Mouse (Mus musculus) limb, embryonic 11.5 days (tissue): Measurements from ENCODE around the gene Slc43a2. TPM values are rescaled to one million over a fixed set of nuclear protein-coding genes. Genes with fewer than 3 reads are reported as not detected.

Experiments
- ATAC-seq: fragments of 200-750 bp; cut with Nextera tagmentation; 2 replicates; pipeline ENCODE4 v1.8.0; 2017; ENCODE audit warnings: low read depth; ENCODE audit not compliant: insufficient number of reproducible peaks, low FRiP score, low TSS enrichment
- DNase-seq: peaks from one replicate; pipeline ENCODE4 v3.0.0-alpha.2; 2015; ENCODE audit warnings: low spot score
- H3K27ac ChIP-seq: fragments of 300-500 bp; sonication (generic); replicated peaks from 2 replicates; pipeline ENCODE4 v1.5.1; 2014; ENCODE audit warnings: low read depth, mild to moderate bottlenecking, low read length
- H3K27me3 ChIP-seq: fragments of 300-500 bp; sonication (generic); 2 replicates; pipeline ENCODE4 v1.6.1; 2014; ENCODE audit warnings: mild to moderate bottlenecking, low read length, mixed read lengths; ENCODE audit not compliant: control insufficient read depth, insufficient read depth
- H3K36me3 ChIP-seq: fragments of 300-500 bp; sonication (generic); 2 replicates; pipeline ENCODE4 v1.6.1; 2014; ENCODE audit warnings: mild to moderate bottlenecking, low read length, moderate library complexity, mixed read lengths; ENCODE audit not compliant: control insufficient read depth, insufficient read depth
- H3K4me1 ChIP-seq: fragments of 300-500 bp; sonication (generic); 2 replicates; pipeline ENCODE4 v1.6.1; 2014; ENCODE audit warnings: low read length, mixed read lengths; ENCODE audit not compliant: control insufficient read depth, insufficient read depth
- H3K4me2 ChIP-seq: fragments of 300-500 bp; sonication (generic); 2 replicates; pipeline ENCODE4 v1.6.1; 2014; ENCODE audit warnings: low read depth, mild to moderate bottlenecking, moderate library complexity; ENCODE audit not compliant: severe bottlenecking
- H3K4me3 ChIP-seq: fragments of 300-500 bp; sonication (generic); 2 replicates; pipeline ENCODE4 v1.5.1; 2014; ENCODE audit warnings: low read depth, low read length
- H3K9ac ChIP-seq: fragments of 300-500 bp; sonication (generic); 2 replicates; pipeline ENCODE4 v1.6.1; 2014; ENCODE audit warnings: mild to moderate bottlenecking, low read length
- H3K9me3 ChIP-seq: fragments of 300-500 bp; sonication (generic); 2 replicates; pipeline ENCODE4 v1.6.1; 2016; ENCODE audit warnings: low read length; ENCODE audit not compliant: control insufficient read depth
- WGBS: fragments of 180-500 bp; shearing (Covaris S2); extraction: QIAGEN DNeasy Blood & Tissue Kit; methylation state at CpG from one replicate; pipeline ENCODE4 v1.1.7; 2014; 5-methylcytosine and 5-hydroxymethylcytosine counted together
- polyA plus RNA-seq: library from polyadenylated mRNA; unstranded; fragments of >200 nt; fragmentation: Nextera tagmentation; extraction: Ambion mirVana; gene quantifications from 2 replicates; pipeline ENCODE4 v1.2.1, GENCODE M21; 2014

The Slc43a2 gene
- polyA plus RNA-seq, 1 experiment from 2014 or later = 4.2 TPM

DNA sequence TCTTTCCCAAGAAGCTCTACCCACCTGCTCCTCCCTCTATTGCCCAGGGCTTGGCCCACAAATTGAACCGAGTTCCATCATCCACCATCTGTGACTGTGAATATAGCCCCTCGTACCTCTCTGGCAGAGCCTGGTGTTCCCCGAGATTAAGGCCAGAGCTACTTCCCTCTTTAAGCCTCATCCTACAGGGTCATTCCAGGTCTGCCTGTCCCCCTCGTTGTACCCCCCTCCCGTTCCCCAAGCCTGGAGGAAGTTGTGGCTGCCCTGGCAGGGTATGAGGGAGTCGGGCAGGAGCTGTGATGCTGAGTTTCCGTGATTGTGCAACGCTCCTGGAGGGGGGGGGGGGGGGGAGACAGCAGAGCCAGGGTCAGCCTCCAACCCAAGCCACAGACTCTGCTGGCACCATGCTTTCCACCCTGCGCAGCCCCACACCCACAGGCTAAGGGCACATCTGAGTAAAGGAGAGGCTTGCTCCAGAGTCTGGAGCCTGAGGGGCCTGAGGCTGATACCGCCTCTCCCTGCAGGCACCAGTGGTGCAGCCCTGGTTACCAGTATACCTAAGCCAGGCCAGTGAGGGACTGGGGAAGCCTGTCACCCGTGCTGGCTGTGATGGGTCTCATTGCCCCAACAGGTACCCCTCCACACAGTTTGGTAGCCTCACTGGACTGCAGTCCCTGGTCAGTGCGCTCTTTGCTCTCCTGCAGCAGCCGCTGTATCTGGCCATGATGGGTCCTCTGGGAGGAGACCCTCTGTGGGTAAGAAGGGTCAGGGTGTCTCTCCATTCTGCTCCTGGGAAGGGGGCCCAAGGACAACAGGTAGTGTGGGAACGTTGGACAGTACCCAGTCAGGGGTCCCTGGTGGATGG, 39.9 kb downstream of the Slc43a2 start:
- ATAC-seq (no peak), DNase-seq (no peak)
- Histone ChIP-seq H3K4me3 (no peak overlapping the region), H3K4me1 (peaks cover 6% of the 10 kb centered on the region), H3K27ac (no peak overlapping the region), H3K9ac (no peak overlapping the region), H3K9me3 (no peaks in the 10 kb centered on the region), H3K27me3 (no peaks in the 10 kb centered on the region), H3K4me2 (no peak overlapping the region), H3K36me3 (no peaks in the 10 kb centered on the region)
- 82% methylated on average over 13 of the region's 14 CpGs for WGBS

DNA sequence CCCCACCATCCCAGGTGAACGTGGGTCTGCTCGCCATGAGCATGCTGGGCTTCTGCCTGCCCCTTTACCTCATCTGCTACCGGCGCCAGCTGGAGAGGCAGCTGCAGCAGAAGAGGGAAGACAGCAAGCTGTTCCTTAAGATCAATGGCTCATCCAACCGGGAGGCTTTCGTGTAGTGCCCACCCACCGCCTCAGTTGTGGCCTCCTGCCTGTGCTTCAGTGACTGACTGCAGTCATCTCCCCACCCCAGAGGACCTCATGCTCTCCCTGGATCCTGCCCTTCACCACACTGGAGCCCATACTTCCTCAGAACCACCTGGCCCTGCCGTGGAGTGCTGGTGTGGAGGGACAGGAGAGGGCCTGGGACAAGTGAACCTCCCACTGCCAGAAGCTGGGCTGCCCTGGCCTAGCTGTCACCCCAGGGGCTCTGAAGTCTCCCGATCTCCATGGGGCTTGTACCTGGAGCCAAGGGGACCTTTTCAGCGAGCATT, 40.9 kb downstream of the Slc43a2 start:
- H3K4me1 ChIP-seq = peaks cover 6% of the 10 kb centered on the region
- no peaks in the 10 kb centered on the region for H3K27me3 ChIP-seq
- peak; percentile 34 for DNase-seq
- 14% methylated on average over 10 of the region's 10 CpGs for WGBS
- no peak overlapping the region for H3K4me2 ChIP-seq
- 0 out of 2 replicates have a peak, but pooled peaks have one; percentile 31 for ATAC-seq
- no peaks in the 10 kb centered on the region for H3K36me3 ChIP-seq
- H3K9me3 ChIP-seq = no peaks in the 10 kb centered on the region
- H3K9ac ChIP-seq = peak overlapping the region; percentile 1
- no peak overlapping the region for H3K27ac ChIP-seq
- no peak overlapping the region for H3K4me3 ChIP-seq

DNA sequence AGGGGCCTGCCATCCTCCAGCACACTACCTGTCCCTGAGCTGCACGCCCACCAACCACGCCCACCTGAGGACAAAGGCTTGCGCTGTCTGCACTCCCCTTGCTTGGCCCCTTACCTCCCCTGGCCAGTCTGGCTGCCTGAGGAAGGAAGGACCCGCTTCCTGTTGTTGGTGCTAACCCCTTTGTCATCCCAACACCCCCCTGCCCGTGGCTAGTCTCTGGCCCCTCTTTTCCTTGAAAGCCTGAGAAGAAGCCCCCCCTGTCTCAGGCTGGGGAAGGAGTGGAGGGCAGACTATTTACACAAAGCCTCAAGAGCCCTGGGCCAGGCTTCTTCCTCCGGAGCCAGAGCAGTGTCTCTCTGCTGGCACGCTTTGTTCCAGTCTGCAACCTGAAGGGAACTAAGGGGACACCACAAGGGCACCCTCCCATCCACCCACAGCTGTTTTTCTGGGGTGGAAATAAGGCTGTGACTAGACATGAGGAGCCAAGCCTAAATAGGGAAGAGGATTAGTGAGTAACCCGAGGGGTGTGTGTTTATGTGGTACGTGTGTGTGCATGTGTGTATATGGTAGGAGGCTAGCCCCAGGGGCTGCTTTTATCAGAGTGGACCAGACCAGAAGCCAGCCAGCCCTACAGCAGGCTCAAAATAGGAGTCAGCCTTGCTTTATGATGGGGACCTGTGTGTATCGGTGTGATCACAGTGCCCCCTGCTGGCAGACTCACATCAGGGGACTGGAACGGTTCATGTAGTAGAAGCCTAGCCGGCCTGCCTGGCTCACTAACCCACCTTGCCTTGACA, 41.6 kb downstream of the Slc43a2 start:
- Histone ChIP-seq H3K4me2 (no peak overlapping the region), H3K4me3 (no peak overlapping the region), H3K27me3 (no peaks in the 10 kb centered on the region), H3K27ac (no peak overlapping the region), H3K9me3 (no peaks in the 10 kb centered on the region), H3K36me3 (no peaks in the 10 kb centered on the region), H3K4me1 (peaks cover 6% of the 10 kb centered on the region), H3K9ac (peak overlapping the region; percentile 1)
- ATAC-seq (peak; percentile 89), DNase-seq (peak; percentile 99)
- 10% methylated on average over 12 of the region's 12 CpGs for WGBS

GRCm38 (mm10) chr11:75574378-75575123, 43.1 kb downstream of the Slc43a2 start:
- H3K4me2 ChIP-seq = no peak overlapping the region
- no peaks in the 10 kb centered on the region for H3K36me3 ChIP-seq
- H3K27me3 ChIP-seq = no peaks in the 10 kb centered on the region
- no peak overlapping the region for H3K27ac ChIP-seq
- H3K4me3 ChIP-seq = no peak overlapping the region
- no peak overlapping the region for H3K9ac ChIP-seq
- DNase-seq (no peak), ATAC-seq (no peak)
- WGBS = 76% methylated on average over 5 of the region's 5 CpGs
- H3K4me1 ChIP-seq = peaks cover 6% of the 10 kb centered on the region
- H3K9me3 ChIP-seq = no peaks in the 10 kb centered on the region

DNA sequence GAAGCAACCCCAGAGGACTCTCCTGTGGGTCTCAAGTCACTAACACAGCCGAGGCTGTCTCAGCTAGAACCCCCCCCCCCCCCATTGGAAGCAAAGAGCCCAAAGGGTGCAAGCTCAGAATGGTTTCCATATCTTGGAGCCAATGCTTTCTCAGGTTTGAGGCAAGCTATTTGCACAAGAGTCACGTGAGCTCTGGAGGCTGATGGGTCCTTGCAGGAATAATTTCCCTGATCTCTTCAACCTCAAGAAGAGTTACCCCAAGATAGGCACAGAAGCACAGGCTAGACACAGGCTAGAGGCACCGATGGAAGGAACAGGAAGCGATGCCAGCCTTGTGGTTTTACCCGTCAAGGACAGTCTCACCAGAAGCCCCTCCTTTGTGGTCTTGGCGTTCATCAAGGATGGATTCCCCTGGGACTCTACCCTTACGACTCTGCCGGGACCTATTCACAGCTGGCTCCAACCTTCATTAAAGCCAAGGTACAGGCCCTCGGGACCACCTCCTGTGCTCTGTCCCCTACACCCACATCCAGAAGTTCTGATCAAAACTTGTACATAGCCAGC, 44.1 kb downstream of the Slc43a2 start:
- DNase-seq = no peak

GRCm38 (mm10) chr11:75578609-75579008, 47.1 kb downstream of the Slc43a2 start:
- Histone ChIP-seq H3K27ac (no peak overlapping the region), H3K36me3 (no peaks in the 10 kb centered on the region), H3K9me3 (no peaks in the 10 kb centered on the region), H3K4me2 (no peak overlapping the region), H3K9ac (no peak overlapping the region), H3K4me1 (no peaks in the 10 kb centered on the region), H3K27me3 (no peaks in the 10 kb centered on the region), H3K4me3 (no peak overlapping the region)
- DNase-seq = no peak
- no peak for ATAC-seq
- 80% methylated on average over 5 of the region's 5 CpGs for WGBS

More for the DNA sequence above, 44.1 kb downstream of the Slc43a2 start:
- Histone ChIP-seq H3K27ac (no peak overlapping the region), H3K4me2 (no peak overlapping the region), H3K4me3 (no peak overlapping the region), H3K36me3 (no peaks in the 10 kb centered on the region), H3K4me1 (peaks cover 6% of the 10 kb centered on the region), H3K9me3 (no peaks in the 10 kb centered on the region), H3K27me3 (no peaks in the 10 kb centered on the region), H3K9ac (no peak overlapping the region)
- no peak for ATAC-seq
- 82% methylated on average over 9 of the region's 9 CpGs for WGBS

GRCm38 (mm10) chr11:75581495-75582149, 50.1 kb downstream of the Slc43a2 start:
- DNase-seq (no peak), ATAC-seq (no peak)
- no peaks in the 10 kb centered on the region for H3K9me3 ChIP-seq
- no peak overlapping the region for H3K4me2 ChIP-seq
- H3K36me3 ChIP-seq = no peaks in the 10 kb centered on the region
- H3K9ac ChIP-seq = no peak overlapping the region
- no peak overlapping the region for H3K4me3 ChIP-seq
- H3K27me3 ChIP-seq = no peaks in the 10 kb centered on the region
- WGBS = 93% methylated on average over 7 of the region's 7 CpGs
- no peak overlapping the region for H3K27ac ChIP-seq
- no peaks in the 10 kb centered on the region for H3K4me1 ChIP-seq
